Mouse (Mus musculus): ENCODE measurements around the gene 1700015F17Rik. TPM values are rescaled to one million over a fixed set of nuclear protein-coding genes. Genes with fewer than 3 reads are reported as not detected.

The 1700015F17Rik gene
- polyA plus RNA-seq (2012; rRNA removed): 0.19 and 0.32 TPM in 2 replicates

- Histone ChIP-seq H3K4me1 (ENCODE audit: control insufficient read depth, insufficient read depth, low read length) (no peaks in the 10 kb centered on the region), H3K4me3 (ENCODE audit: insufficient read depth, low read length) (no peak within 1 kb of the TSS), H3K27ac (ENCODE audit: insufficient read depth, low read length) (no peak within 1 kb of the TSS)
- no peak for TF ChIP-seq CTCF (IDR thresholded peaks at IDR 0.05; ENCODE audit: extremely low read depth, insufficient read depth, low read length)
- TF ChIP-seq POLR2A (IDR thresholded peaks at IDR 0.05; ENCODE audit: extremely low read depth, insufficient read depth, low read length): no peak
These were observed at the start of gene 1700015F17Rik for GRCm38 (mm10) chr5:5479043-5479442. Gene 1700015F17Rik, minus strand, starts transcription at chr5:5479143.

DNA sequence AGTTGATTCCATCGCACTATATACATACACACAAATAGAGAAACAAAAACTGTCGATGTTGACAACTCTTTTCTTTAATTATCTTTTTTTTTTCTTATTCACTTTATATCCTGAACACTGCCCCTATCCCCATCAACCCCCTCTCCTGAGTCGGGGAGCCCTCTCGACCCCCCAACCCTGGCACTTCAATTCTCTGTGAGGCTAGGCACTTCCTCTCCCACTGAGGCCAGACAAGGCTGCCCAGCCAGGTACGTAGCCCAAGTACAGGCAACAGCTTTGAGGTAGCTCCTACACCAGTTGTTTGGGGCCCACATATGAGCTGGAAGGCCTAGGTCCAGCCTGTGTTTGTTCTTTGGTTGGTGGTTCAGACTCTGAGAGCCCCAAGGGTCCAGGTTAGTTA lies 36.5 kb upstream of the 1700015F17Rik start:
- H3K4me3 ChIP-seq (ENCODE audit: insufficient read depth, low read length): no peak overlapping the region
- H3K27ac ChIP-seq (ENCODE audit: insufficient read depth, low read length): no peak overlapping the region

DNA sequence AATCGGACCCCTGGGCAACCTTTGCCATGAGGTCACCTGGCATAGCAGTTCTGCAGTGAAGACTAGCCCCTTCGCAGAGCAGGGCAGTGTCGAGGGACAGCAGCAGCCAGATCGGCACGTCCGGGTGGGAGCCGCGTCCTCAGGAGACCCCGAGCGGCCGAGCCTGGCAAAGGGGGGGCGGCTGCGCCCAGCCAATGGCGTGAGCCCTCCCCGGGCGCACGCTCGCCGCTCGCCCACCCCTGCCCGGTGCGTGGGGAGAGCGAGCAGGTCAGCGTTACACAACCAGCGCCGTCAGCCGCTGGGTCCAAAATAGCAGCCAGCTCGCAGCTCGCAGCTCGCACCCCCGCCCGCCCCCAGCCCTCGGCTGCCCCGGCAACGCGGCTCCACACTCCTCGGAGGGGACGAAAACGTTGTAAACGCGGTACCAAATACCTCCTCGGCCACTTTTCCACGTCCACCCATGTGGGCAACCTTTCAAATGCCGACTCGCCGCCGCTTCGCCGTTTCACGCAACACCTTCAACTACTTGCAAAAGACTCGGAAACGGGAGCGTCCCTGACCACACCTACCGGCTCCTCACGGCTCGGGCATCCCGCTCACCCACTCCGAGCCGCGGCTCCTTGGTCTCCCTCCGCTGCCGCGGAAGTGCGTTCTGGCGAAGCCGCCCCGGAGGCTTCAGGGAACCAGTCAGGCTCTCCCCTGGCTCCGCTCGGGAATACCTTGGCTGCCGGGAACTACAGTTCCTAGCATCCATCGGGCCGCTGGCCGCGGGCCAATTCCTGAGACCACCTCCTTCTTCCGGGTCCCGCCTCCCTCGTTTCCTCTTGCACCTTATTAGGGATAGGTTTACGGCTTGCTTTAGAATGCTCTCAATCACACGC lies 35.5 kb upstream of the 1700015F17Rik start, which contains the start of gene Cldn12:
Cldn12 (minus strand) TSS at position 763 of the 881 bp plus-strand sequence.
- Histone ChIP-seq H3K4me1 (ENCODE audit: control insufficient read depth, insufficient read depth, low read length) (peaks cover 2% of the 10 kb centered on the region; the same call in 1 of the 2 replicates), H3K27ac (ENCODE audit: insufficient read depth, low read length) (peak within 1 kb of the TSS; percentile 96), H3K4me3 (ENCODE audit: insufficient read depth, low read length) (peak within 1 kb of the TSS; percentile 85)
- TF ChIP-seq CTCF (IDR thresholded peaks at IDR 0.05; ENCODE audit: extremely low read depth, insufficient read depth, low read length): no peak
- no peak for TF ChIP-seq POLR2A (IDR thresholded peaks at IDR 0.05; ENCODE audit: extremely low read depth, insufficient read depth, low read length)

More for the DNA sequence above, 36.5 kb upstream of the 1700015F17Rik start:
- TF ChIP-seq CTCF (IDR thresholded peaks at IDR 0.05; ENCODE audit: extremely low read depth, insufficient read depth, low read length) (no peak), POLR2A (IDR thresholded peaks at IDR 0.05; ENCODE audit: extremely low read depth, insufficient read depth, low read length) (no peak)
- peaks cover 1% of the 10 kb centered on the region; the same call in 1 of the 2 replicates for H3K4me1 ChIP-seq (ENCODE audit: control insufficient read depth, insufficient read depth, low read length)

- Histone ChIP-seq H3K4me1 (ENCODE audit: control insufficient read depth, insufficient read depth, low read length) (peaks cover 6% of the 10 kb centered on the region; the same call in 1 of the 2 replicates), H3K27ac (ENCODE audit: insufficient read depth, low read length) (no peak overlapping the region), H3K4me3 (ENCODE audit: insufficient read depth, low read length) (no peak overlapping the region)
- TF ChIP-seq CTCF (IDR thresholded peaks at IDR 0.05; ENCODE audit: extremely low read depth, insufficient read depth, low read length) (no peak), POLR2A (IDR thresholded peaks at IDR 0.05; ENCODE audit: extremely low read depth, insufficient read depth, low read length) (no peak)
These were observed 32.5 kb upstream of the 1700015F17Rik start for GRCm38 (mm10) chr5:5511401-5511800.

GRCm38 (mm10) chr5:5510989-5511388 lies 32.0 kb upstream of the 1700015F17Rik start:
- Histone ChIP-seq H3K27ac (ENCODE audit: insufficient read depth, low read length) (no peak overlapping the region), H3K4me1 (ENCODE audit: control insufficient read depth, insufficient read depth, low read length) (peaks cover 6% of the 10 kb centered on the region; the same call in 1 of the 2 replicates), H3K4me3 (ENCODE audit: insufficient read depth, low read length) (no peak overlapping the region)
- TF ChIP-seq POLR2A (IDR thresholded peaks at IDR 0.05; ENCODE audit: extremely low read depth, insufficient read depth, low read length): no peak
- no peak for TF ChIP-seq CTCF (IDR thresholded peaks at IDR 0.05; ENCODE audit: extremely low read depth, insufficient read depth, low read length)

DNA sequence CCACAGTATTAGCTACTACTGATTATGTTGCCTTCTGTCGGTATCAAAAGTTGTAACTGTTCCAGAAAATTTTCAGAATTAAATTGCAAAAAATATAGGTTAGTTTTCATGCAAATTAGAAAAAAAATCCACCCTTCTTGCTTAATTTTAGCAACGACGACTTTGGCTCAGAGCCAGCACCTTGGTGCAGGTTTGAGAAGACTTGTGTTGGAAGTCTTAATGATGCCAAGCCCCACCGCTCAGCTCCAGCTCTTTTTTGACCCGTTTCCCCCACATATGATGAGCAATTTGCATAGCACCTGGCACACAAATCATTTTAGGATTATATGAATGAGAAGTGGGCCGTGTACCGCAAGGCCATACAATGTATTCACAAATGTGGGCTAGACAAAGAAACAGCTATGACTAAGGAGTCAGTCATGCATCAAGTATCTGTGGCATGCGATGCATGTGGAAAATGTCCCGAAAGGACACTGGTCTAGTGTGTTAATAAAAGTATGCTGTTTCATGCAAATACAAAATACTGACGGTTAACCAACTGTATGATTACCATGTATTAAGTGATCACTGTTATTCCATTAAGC lies 31.5 kb upstream of the 1700015F17Rik start:
- peaks cover 6% of the 10 kb centered on the region; the same call in 1 of the 2 replicates for H3K4me1 ChIP-seq (ENCODE audit: control insufficient read depth, insufficient read depth, low read length)
- no peak overlapping the region for H3K4me3 ChIP-seq (ENCODE audit: insufficient read depth, low read length)
- TF ChIP-seq POLR2A (IDR thresholded peaks at IDR 0.05; ENCODE audit: extremely low read depth, insufficient read depth, low read length) (no peak), CTCF (IDR thresholded peaks at IDR 0.05; ENCODE audit: extremely low read depth, insufficient read depth, low read length) (no peak)
- no peak overlapping the region for H3K27ac ChIP-seq (ENCODE audit: insufficient read depth, low read length)

- Histone ChIP-seq H3K27ac (ENCODE audit: insufficient read depth, low read length) (no peak overlapping the region), H3K4me3 (ENCODE audit: insufficient read depth, low read length) (no peak overlapping the region), H3K4me1 (ENCODE audit: control insufficient read depth, insufficient read depth, low read length) (peaks cover 6% of the 10 kb centered on the region; the same call in 1 of the 2 replicates)
- TF ChIP-seq POLR2A (IDR thresholded peaks at IDR 0.05; ENCODE audit: extremely low read depth, insufficient read depth, low read length): no peak
- TF ChIP-seq CTCF (IDR thresholded peaks at IDR 0.05; ENCODE audit: extremely low read depth, insufficient read depth, low read length): no peak
These were observed 29.3 kb upstream of the 1700015F17Rik start for GRCm38 (mm10) chr5:5508231-5508630.

- Histone ChIP-seq H3K4me3 (ENCODE audit: insufficient read depth, low read length) (no peak overlapping the region), H3K27ac (ENCODE audit: insufficient read depth, low read length) (no peak overlapping the region)
These were observed 28.8 kb upstream of the 1700015F17Rik start for GRCm38 (mm10) chr5:5507701-5508225.

DNA sequence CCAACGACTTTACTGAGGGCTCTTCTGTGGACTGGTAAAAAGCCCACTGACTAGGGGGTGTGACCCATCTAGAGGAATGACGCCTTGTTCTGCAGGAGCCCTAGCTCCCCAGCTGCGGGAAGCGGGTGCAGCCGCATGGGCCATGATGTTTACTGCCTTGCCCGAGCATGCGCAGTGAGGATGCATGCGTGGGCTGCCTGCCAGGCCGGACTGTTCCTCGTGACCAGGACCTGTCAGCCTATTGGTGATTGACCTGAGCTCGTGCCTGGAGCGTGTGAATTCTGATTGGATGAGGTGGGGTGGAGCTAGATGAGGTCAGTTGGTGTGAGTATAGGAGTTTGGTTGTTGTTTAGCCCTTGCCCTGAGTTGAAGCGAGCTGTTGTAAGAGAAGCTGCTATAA lies 25.5 kb upstream of the 1700015F17Rik start:
- Histone ChIP-seq H3K4me1 (ENCODE audit: control insufficient read depth, insufficient read depth, low read length) (peaks cover 3% of the 10 kb centered on the region; the same call in 1 of the 2 replicates), H3K4me3 (ENCODE audit: insufficient read depth, low read length) (no peak overlapping the region), H3K27ac (ENCODE audit: insufficient read depth, low read length) (no peak overlapping the region)
- TF ChIP-seq POLR2A (IDR thresholded peaks at IDR 0.05; ENCODE audit: extremely low read depth, insufficient read depth, low read length) (no peak), CTCF (IDR thresholded peaks at IDR 0.05; ENCODE audit: extremely low read depth, insufficient read depth, low read length) (no peak)

More at GRCm38 (mm10) chr5:5507701-5508225, 28.8 kb upstream of the 1700015F17Rik start:
- peaks cover 6% of the 10 kb centered on the region; the same call in 1 of the 2 replicates for H3K4me1 ChIP-seq (ENCODE audit: control insufficient read depth, insufficient read depth, low read length)
- TF ChIP-seq POLR2A (IDR thresholded peaks at IDR 0.05; ENCODE audit: extremely low read depth, insufficient read depth, low read length): no peak
- TF ChIP-seq CTCF (IDR thresholded peaks at IDR 0.05; ENCODE audit: extremely low read depth, insufficient read depth, low read length): peak; percentile 48

All from cortical plate, adult 2 months (tissue).